8 mouse cellular contexts compared by ENCODE assay signal in the genomic region with DNA sequence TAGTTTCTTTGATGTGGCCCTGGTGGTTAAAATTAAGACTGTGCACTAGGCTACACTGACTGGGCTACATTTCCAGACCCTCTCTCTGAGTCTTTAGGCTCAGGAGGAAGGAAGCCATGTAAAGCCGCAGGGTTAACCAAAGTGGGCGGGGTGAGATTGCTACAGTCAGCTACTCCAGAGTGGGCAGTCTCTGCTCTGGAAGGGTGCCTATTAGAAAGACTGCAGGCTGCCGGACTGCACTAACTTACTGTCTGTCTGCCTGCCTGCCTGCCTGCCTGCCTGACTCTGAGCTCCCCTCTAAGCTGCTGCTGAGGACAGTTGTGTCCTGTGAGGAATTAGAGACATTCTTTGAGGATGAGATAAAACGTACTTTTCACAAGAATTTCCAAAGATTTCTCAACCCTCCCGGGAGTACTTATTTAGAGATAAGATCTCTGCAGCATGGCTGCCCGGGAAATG. TPM values are rescaled to one million over a fixed set of nuclear protein-coding genes. Genes with fewer than 3 reads are reported as not detected.
DNase-seq lines count a peak whose midpoint lies in the region; ATAC-seq and TF ChIP-seq lines count a peak whose summit lies in the region.

No protein-coding gene starts in this region.

- peaks cover 36% of the 10 kb centered on the region for H3K36me3 ChIP-seq in forebrain, embryonic 10.5 days (replicated peaks)
- peaks cover 4% of the 10 kb centered on the region; the same call in 1 of the 2 replicates for H3K36me3 ChIP-seq in forebrain, embryonic 16.5 days (ENCODE audit: control insufficient read depth, insufficient read depth)
- 0 out of 2 replicates have a peak, but pooled peaks cover 8% of the 10 kb centered on the region for H3K36me3 ChIP-seq in forebrain, embryonic 15.5 days
- peaks cover 22% of the 10 kb centered on the region for H3K36me3 ChIP-seq in kidney, postnatal 0 days (ENCODE audit: insufficient read depth, low read length)
- peaks cover 34% of the 10 kb centered on the region for H3K36me3 ChIP-seq in macrophage (ENCODE audit: inconsistent target)

- H3K4me2 ChIP-seq in forebrain, embryonic 16.5 days (ENCODE audit: low read length) = no peak overlapping the region
- H3K4me2 ChIP-seq in forebrain, embryonic 15.5 days (replicated peaks) = no peak overlapping the region
- H3K4me2 ChIP-seq in kidney, postnatal 0 days (ENCODE audit: low read length) = no peak overlapping the region

- H3K9ac ChIP-seq in forebrain, embryonic 16.5 days (replicated peaks; ENCODE audit: low read depth, low read length) = no peak overlapping the region
- no peak overlapping the region for H3K9ac ChIP-seq in forebrain, embryonic 15.5 days (replicated peaks)
- 0 out of 2 replicates have a peak overlapping the region, but pooled peaks have one; percentile 20 for H3K9ac ChIP-seq in kidney, postnatal 0 days (ENCODE audit: low read depth, low read length)

- H3K27ac ChIP-seq in forebrain, embryonic 10.5 days = peak overlapping the region; percentile 68
- no peak overlapping the region for H3K27ac ChIP-seq in forebrain, embryonic 16.5 days (ENCODE audit: low read length)
- H3K27ac ChIP-seq in forebrain, embryonic 15.5 days (replicated peaks) = 0 out of 2 replicates have a peak overlapping the region, but pooled peaks have one; percentile 23
- no peak overlapping the region for H3K27ac ChIP-seq in kidney, postnatal 0 days
- H3K27ac ChIP-seq in macrophage = 0 out of 2 replicates have a peak overlapping the region, but pooled peaks have one; percentile 1

- WGBS in forebrain, embryonic 10.5 days = 37% methylated on average over 6 of the region's 6 CpGs
- 25% methylated on average over 6 of the region's 6 CpGs for WGBS in forebrain, embryonic 16.5 days
- 20% methylated on average over 6 of the region's 6 CpGs for WGBS in forebrain, embryonic 15.5 days
- WGBS in kidney, postnatal 0 days = 21% methylated on average over 6 of the region's 6 CpGs
- 6% methylated on average over 6 of the region's 6 CpGs for WGBS in macrophage (ENCODE audit: missing documents)

- no peaks in the 10 kb centered on the region for H3K9me3 ChIP-seq in forebrain, embryonic 10.5 days
- no peaks in the 10 kb centered on the region for H3K9me3 ChIP-seq in forebrain, embryonic 16.5 days (ENCODE audit: control insufficient read depth, low read length)
- H3K9me3 ChIP-seq in forebrain, embryonic 15.5 days = no peaks in the 10 kb centered on the region
- no peaks in the 10 kb centered on the region for H3K9me3 ChIP-seq in kidney, postnatal 0 days (replicated peaks; ENCODE audit: low read length)

- peaks cover 66% of the 10 kb centered on the region for H3K4me1 ChIP-seq in forebrain, embryonic 10.5 days
- peaks cover 12% of the 10 kb centered on the region for H3K4me1 ChIP-seq in forebrain, embryonic 16.5 days (replicated peaks; ENCODE audit: control insufficient read depth, insufficient read depth, low read length)
- peaks cover 25% of the 10 kb centered on the region for H3K4me1 ChIP-seq in forebrain, embryonic 15.5 days
- no peaks in the 10 kb centered on the region for H3K4me1 ChIP-seq in kidney, postnatal 0 days (replicated peaks; ENCODE audit: insufficient read depth, low read length)

- no peak for ATAC-seq in forebrain, embryonic 16.5 days
- no peak for ATAC-seq in forebrain, embryonic 15.5 days (replicated peaks)
- peak; percentile 65; the same call in 1 of the 2 replicates for ATAC-seq in kidney, postnatal 0 days (replicated peaks; ENCODE audit: low FRiP score, low read depth)

- H3K4me3 ChIP-seq in forebrain, embryonic 10.5 days = no peak overlapping the region
- no peak overlapping the region for H3K4me3 ChIP-seq in forebrain, embryonic 16.5 days (replicated peaks; ENCODE audit: low read length)
- H3K4me3 ChIP-seq in forebrain, embryonic 15.5 days = no peak overlapping the region
- no peak overlapping the region for H3K4me3 ChIP-seq in kidney, postnatal 0 days (replicated peaks; ENCODE audit: low read depth, low read length)
- no peak overlapping the region for H3K4me3 ChIP-seq in macrophage (ENCODE audit: inconsistent target)

- peaks cover 12% of the 10 kb centered on the region; the same call in 1 of the 2 replicates for H3K79me2 ChIP-seq in macrophage (ENCODE audit: inconsistent target)

- peaks cover 12% of the 10 kb centered on the region; the same call in 1 of the 2 replicates for H3K27me3 ChIP-seq in forebrain, embryonic 10.5 days (ENCODE audit: poor library complexity, severe bottlenecking)
- H3K27me3 ChIP-seq in forebrain, embryonic 16.5 days (replicated peaks; ENCODE audit: control insufficient read depth, insufficient read depth, low read length) = no peaks in the 10 kb centered on the region
- no peaks in the 10 kb centered on the region for H3K27me3 ChIP-seq in forebrain, embryonic 15.5 days
- H3K27me3 ChIP-seq in kidney, postnatal 0 days (ENCODE audit: insufficient read depth, low read length) = no peaks in the 10 kb centered on the region

- no peak; the same call in 1 of the 2 replicates for TF ChIP-seq CTCF in kidney, postnatal 0 days (IDR thresholded peaks at IDR 0.05; ENCODE audit: low read depth)

- DNase-seq in forebrain, embryonic 10.5 days (ENCODE audit: extremely low spot score, low spot score) = peak; percentile 32
- DNase-seq in MN1 (ENCODE audit: low spot score) = peak; percentile 85
- peak; percentile 67 for DNase-seq in kidney, postnatal 0 days (ENCODE audit: low spot score)
- no peak for DNase-seq in left cerebral cortex, adult 9 months (ENCODE audit: low spot score in 2 of 2)
- DNase-seq in cerebellum, postnatal 4 days (ENCODE audit: low spot score in 2 of 2) = no peak

RNA-seq across cellular contexts. Expression of gene Cers5, which starts 30.5 kb away (rescaled TPM):
- polyA plus RNA-seq in forebrain, embryonic 10.5 days (2016; fragmentation: Nextera tagmentation; extraction: Ambion mirVana) = 57.6 and 59.5 TPM in 2 replicates
- 74.7 and 77.9 TPM in 2 replicates for polyA plus RNA-seq in forebrain, embryonic 16.5 days (2015; fragmentation: Nextera tagmentation; extraction: Ambion mirVana)
- 69.4 and 69.7 TPM in 2 replicates for polyA plus RNA-seq in forebrain, embryonic 15.5 days (2015; fragmentation: Nextera tagmentation; extraction: Ambion mirVana)
- 60.8 and 63.2 TPM in 2 replicates for polyA plus RNA-seq in kidney, postnatal 0 days (2015; fragmentation: Nextera tagmentation; extraction: Ambion mirVana)
- total RNA-seq in macrophage (2018; cell fraction: chromatin; rRNA removed) = 10 to 100 TPM; 11.1 to 77.2 (median 45.3) TPM
- 10 to 100 TPM; 20.4 to 46.7 (median 31.2) TPM for total RNA-seq in macrophage (2018; cell fraction: cytosol; rRNA removed)
- total RNA-seq in macrophage (2018; cell fraction: nucleus; rRNA removed) = 10 to 100 TPM; 12.9 to 83.5 (median 40.7) TPM
- 30.6 to 52.5 TPM (median 40.5 TPM) in 3 replicates for polyA plus RNA-seq in macrophage (2018)

Comparison
In these comparisons a context has a peak if more than half of its experiments do, and no peak if none do; other contexts are left out.
1. H3K27ac ChIP-seq: peak in forebrain, embryonic 10.5 days (single experiment), forebrain, embryonic 15.5 days (single experiment) and macrophage (single experiment); none in forebrain, embryonic 16.5 days (single experiment) and kidney, postnatal 0 days (single experiment).
2. DNase-seq: peak in forebrain, embryonic 10.5 days (single experiment), MN1 (single experiment) and kidney, postnatal 0 days (single experiment); none in left cerebral cortex, adult 9 months (0 of 2) and cerebellum, postnatal 4 days (0 of 2).